Mouse (Mus musculus) heart, postnatal 36 days (tissue): Measurements from ENCODE around the gene Uhrf1bp1l. TPM values are rescaled to one million over a fixed set of nuclear protein-coding genes. Genes with fewer than 3 reads are reported as not detected.
A peak's percentile ranks its signal among the peaks of the same experiment; 100 is the strongest.

Experiments
- DNase-seq, 2 experiments: peaks; one replicate each; pipeline ENCODE4 v3.0.0; 2021 to 2022
- intact Hi-C: fragments of 180-260 bp; cut with DNase I; formaldehyde crosslinking; loops from one replicate; pipeline ENCODE4 v1.15.1; 2025
- total RNA-seq, 2 experiments: library from RNA; stranded (reverse); gene quantifications; 2 replicates each; pipeline ENCODE4 v1.2.3; 2021

The Uhrf1bp1l gene
- total RNA-seq, 2 experiments from 2014 or later = 23.5 to 25.4 TPM

DNA sequence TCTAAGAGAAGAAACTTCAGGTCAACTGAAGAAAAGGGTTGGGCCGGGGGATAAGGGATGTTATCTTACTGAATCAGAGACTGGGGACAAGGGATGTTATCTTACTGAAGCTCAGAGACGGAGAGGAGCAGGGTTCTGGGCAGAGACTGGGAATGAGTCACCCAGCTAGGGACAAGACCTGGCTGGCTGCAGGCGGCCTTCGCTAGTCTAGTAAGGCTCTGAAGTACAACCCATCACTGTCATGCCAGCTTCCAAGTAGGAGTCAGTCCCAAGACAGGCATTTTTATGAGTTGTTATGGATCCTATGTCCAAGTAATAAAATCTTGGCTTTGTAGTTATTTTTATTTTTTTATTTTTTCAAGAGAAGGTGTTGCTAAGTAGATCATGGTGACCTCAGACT is 1.5 kb upstream of the Uhrf1bp1l start:
- intact Hi-C loops = no loop called here
- no peak for DNase-seq

DNA sequence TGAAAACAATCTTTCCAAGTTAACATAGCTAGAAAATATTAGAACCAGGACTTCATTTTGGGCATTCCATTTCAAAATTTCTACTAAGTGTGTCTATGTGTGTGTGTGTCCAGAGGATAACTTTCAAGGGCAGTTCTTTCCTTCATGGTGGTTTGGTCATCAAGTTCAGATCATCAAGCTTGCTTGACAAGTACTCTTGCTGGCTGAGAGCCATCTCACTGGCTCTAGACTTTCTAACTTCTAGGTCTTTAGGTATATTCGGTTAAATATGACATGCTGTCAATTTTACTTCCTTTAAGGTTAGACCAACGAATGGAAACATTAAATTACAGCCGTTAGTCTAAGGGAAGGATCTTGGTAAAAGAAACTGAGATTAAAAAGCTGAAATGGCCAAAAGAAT is 450 bp upstream of the Uhrf1bp1l start:
- intact Hi-C loops = no loop called here
- no peak for DNase-seq

DNA sequence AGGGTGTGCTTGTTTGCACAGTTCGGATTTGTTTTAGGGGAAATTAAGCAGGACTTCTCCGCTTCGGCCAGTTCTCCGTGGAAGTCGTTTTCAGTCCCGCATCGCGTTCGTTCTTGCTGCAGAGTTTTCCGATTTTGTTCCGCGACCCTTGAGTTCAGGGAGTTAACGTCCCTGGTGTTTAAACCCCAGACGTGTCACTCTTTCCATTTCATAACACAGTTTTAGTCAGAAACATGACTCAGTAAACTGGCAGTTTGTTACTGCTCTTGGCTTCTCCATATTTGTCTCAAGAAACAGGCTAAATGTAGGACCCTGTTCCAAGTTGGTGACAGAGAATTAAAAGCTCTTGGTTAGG is 852 bp downstream of the Uhrf1bp1l start:
- DNase-seq = no peak
- intact Hi-C loops = no loop called here

DNA sequence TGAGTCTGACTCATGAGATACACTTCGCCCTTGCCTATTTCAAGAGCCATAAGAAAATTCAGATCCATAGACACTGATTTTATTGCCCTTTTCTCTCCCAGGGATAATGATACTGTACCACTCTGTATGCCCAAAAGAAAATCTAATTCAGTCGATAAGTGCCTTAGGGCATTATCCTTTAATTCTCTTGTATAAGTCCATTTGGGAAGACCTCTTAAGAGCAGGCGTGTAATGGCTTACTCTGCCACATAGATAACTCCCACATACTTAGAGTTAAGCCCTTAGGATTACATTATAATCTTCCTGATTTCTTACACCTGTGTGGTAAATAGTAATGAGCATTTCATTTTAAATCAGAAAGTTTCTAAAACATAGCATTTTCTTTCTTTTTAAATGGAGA is 1.8 kb downstream of the Uhrf1bp1l start:
- DNase-seq = no peak
- intact Hi-C loops = no loop called here

DNA sequence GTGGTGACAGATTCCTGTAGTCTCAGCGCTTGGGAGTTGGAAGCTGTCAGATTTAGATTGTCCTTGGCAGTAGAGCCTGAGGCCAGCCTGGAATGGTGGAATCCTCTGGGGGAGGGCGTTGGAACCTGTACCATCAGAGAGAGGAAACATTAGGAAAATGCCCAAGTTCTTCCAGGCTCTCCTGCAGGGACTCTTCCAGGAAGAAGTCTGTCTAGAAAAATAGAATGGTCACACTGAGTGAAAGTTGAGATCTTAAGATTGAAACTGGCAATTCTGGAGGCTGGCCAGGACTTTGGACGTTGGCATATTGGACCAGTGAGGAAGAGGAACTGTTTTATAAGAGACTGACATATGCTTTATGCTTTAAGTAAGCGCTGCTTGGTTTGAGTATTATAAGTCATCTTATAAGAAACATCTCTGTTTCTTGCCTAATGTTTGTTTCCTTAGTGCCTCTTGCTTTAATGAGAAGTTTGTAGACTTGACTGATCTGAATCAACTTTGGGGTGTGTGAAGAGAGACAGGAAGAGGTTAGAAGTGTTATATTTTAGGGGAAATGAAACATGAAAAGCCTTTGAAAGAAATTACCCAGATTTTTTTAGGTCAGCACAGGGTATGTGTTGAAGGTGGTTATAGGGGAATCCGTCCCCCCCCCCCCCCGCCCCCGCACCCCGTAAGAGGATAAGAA is 2.6 kb downstream of the Uhrf1bp1l start:
- DNase-seq = no peak
- intact Hi-C loops = no loop called here

DNA sequence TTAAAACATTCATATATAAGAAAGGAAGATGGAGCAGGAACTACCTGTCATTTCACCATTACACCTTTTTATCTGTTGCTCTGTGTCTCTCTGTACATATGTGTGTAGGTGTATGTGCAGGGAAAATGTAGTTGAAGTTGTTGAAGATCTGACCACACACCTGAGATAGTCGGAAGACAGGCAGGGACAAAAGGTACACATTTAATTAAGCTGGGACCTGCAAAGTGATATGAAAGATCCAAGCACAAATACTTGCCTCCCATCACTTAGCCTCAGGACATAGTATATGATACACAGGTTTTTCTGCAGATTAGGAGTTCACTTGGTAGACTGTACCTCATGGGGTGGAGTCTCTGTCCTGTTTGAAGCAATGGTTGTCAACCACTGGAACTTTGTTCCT is 3.1 kb downstream of the Uhrf1bp1l start:
- DNase-seq = no peak
- intact Hi-C loops = no loop called here

DNA sequence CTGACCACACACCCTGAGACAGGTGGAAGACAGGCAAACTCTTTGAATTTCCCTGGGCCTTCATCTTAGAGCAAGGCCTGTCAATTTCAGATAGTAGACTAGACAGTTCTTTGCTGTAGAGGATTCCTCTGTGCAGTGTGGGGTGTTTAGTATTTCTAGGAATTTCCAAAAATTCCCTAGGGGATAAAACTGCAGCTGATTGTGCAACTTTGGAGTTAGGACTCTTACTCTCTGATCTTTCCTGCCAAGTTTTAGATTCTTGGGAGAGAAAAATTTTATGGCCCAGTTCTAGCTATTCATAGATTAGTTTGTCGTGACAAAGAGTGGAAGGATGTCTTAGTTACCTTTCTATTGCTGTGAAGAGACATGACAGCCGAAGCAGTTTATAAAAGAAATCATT is 3.8 kb downstream of the Uhrf1bp1l start:
- intact Hi-C loops = no loop called here
- no peak for DNase-seq

DNA sequence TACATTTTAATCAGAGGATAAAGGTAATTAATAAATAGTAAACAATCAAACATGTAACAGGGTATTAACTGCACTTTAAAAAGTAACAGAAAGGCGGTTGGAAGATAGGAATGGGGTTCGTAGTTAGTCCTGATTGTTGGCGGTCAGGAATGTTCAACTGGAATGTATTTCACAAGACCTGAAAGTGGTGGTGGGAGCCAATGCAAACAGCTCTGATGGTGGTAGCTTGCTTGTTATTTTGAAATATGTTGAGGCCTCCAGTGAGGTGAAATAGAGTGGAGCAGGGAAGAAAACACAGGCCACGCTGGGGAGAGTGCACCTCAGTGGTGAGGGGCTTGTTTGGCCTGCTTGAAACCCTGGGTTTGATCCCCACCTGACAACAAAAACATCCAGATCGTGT is 6.3 kb downstream of the Uhrf1bp1l start:
- intact Hi-C loops = no loop called here
- no peak for DNase-seq

DNA sequence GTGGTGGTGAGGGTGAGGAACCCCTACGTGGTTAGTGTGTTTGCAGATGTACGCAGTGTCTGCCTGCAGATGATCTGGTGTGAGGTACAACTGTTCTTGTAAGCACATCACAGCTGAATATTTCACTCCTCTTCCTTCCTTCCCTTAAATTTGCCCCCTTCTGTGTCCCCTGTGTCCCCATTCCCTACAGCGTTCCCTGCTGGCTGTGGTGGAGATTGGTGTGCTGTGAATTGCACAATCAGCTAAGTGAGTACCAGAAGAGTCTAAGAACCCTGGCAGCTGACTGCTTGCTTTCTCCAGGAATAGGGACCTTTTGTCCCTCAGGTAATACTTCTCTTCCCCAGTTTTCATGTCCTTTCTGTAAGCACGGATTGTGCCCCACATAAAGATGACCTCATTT is 10.4 kb downstream of the Uhrf1bp1l start:
- intact Hi-C loops = no loop called here
- no peak for DNase-seq

DNA sequence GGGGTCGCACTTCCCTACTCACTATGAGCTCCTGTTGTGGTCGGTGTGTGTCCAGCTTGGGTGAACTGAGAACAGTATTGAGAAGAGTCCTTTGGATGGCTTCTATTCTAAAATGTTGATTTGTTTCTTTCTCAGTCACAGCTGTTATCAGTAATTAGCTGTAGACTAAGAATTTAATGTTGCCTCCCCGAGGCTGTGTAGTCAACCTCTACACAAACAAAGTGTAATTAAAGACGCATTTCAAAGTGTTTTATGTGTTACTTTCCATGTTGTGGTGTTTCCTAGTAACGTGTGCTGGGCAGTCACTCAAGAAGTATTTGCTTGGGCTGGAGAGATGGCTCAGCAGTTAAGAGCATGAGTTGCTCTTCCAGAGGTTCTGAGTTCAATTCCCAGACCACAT is 16.0 kb downstream of the Uhrf1bp1l start:
- no peak for DNase-seq
- intact Hi-C loops = no loop called here

DNA sequence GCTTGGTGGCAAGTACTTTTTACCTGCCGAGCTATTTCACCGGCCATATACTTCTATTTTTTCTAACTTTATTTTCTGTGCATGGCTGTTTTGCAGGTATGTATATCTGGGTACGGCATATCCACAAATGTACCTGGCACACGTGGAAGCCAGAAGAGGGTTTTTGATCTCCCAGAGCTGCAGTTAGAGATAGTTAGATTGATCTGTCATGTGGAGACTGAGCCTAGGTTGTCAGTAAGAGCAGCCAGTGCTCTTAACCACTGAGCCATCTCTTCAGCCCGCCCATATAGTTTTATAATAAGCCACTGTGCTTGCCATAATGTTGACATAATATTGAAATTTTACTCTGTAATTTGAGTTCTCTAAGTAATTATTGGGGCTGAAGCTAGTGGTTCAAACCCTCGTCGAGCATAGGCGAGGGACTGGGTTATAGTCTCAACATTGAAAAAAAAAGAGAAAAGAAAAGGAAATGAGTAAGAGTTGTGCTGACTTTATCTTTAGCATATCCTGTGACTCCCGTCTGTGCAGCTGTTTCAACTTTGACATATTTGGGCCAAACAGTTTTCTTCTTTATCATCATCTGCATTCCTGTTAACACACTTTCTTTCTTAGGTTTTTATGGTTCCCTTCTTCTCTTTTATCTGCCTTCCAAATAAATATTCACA is 19.8 kb downstream of the Uhrf1bp1l start:
- no peak for DNase-seq
- intact Hi-C loops = no loop called here

DNA sequence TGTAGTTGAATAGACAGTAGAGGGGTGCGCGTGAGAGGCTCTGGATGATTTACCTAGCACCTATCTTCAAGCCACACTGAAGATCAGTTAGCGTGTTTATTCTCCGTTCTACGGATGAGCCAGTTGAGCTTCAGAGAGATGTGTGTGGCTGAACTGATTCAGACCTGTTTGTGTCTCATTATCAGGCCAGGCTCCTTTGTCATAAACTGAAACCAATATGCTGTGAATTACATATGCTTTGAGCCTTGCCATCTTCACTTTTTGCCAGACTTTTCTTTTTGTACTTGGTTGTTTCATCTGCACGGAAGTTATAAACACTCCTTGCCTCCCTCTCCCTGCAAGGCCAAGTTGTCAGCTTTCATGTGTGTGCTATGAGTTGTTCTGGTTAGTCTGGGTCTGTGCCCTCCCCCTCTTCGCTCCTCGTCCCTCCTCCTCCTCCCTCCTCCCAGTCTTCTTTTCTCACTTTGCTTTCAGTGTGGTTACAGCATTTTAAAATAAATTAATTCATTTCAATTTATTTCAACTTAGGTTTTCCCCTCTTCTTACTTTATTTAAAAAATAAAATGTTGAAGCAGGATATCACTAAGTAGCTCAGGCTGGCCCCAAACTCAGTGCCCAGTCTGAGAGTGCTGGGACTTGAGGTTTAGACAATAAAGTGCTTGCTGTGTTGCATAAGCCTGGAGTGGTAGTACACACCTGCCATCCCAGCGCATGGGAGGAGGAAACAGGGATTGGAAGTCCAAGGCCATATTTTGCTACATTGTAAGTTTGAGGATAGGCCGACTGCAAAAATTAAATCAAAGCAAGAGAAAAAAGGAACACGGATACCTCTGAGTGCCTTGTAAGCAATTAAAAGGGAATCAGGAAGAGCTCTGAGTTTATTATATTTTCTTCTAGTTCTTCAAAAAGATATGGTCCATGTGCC is 21.3 kb downstream of the Uhrf1bp1l start:
- intact Hi-C loops = loop anchor here (2.0 kb wide), 1 partner anchor 13 kb away; no protein-coding TSS in a partner anchor
- no peak for DNase-seq

DNA sequence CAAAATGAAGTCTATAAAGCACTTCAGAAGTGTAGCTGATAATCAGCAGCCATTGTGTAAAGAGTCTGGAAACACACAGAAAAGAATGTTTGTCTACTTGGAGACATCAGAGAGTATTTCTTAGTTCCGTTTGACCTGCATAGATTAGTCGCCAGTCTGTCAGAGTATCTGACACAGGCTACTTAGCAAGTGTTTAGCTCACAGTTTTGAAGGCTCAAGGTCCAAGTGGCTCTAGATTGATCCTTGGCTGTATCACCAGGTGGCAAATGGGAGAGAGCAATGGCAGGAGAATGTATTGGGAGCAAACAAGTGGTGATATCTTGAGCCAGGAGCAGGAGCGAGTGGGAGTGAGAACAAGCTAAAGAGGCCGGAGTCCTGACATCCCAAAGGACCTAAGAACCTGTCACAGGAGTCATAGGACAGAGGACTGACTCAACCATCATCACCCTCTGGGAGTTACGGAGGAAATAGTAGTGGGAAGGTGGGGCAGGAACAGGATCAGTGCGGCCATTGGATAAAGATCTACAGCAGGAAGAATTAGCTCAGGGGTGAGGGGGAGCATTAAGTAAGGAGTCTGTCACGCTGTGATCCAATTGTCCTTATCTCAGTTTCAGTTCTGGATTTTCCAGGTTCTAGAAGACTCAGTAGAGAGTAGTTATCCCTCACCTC is 23.7 kb downstream of the Uhrf1bp1l start:
- DNase-seq = no peak
- intact Hi-C loops = no loop called here

DNA sequence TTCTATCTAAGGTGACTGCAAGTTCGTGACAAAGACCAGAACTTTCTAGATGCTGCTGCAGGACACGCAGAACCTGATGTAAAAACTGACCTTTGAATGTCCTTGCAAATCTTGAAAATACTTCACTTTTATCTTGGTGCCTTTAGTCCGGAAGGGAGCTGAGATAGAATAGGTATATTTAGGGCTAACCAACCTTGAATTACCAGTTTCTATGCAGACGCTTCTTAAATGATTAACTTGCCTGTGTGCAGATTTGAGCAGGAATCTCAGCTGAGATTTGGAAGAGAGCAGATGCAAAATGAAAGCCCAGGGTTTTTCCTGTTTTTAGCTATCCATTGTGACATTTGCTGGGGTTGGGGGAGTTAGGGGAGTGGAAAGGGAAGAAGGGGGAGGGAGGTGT is 24.3 kb downstream of the Uhrf1bp1l start:
- DNase-seq = no peak
- intact Hi-C loops = no loop called here

DNA sequence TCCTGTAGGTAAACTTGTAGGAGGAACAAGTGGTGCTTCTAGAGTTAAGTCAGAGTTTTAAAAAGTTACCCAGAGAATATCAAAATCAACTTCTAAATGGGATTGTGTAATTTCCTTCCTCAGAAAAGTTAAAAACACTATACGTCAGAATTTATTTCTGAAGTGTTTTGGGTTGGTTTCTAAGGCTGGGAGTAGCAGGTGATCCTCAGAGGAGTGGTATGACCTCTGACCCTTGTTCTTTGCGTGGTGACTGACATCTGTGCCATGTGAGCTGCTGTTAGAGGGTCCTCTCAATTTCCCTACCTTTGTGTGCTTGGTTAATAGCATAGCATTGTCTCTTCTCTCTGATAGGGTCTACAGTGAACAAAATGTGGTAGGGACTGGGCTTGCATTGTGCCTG is 27.1 kb downstream of the Uhrf1bp1l start:
- no peak for DNase-seq
- intact Hi-C loops = no loop called here

DNA sequence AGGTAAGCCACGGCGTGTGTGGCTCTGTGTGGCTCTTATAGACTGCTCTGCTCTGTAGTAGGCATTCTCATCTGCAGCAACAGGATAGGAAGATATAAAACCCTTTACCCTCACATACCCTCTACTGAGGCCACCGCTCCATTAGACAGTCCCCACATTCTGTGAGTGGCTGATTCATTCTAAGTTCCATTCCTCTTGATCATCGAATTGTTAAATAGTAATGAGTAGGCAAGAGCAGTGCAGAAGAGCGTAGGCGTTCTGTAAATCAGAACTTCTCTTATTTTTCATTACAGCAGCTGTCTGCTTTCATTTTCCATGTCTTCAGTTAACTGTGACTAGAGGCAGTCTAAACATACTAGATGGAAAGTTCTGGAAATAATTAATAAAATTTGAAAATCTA is 31.2 kb downstream of the Uhrf1bp1l start:
- intact Hi-C loops = no loop called here
- DNase-seq = no peak

DNA sequence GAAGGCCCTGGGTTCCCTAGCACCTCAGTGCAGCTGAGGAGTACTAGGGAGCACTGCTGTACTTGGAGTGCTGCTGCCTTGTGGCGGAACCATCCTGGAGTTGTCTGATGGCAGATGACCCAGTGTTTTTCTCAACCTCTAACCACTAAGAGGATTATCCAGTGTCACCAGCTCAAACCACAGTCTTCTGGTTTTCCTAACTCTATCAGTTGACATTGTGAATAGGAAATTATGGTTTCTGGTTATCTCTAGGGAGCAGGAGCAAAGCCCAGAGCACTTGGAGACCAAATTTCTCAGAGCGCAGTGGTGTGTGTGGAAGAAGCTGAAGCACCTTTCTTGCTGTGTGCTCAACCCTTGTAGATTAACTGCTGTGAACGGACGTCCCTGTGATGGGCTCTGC is 47.1 kb downstream of the Uhrf1bp1l start:
- DNase-seq = no peak
- intact Hi-C loops = no loop called here

DNA sequence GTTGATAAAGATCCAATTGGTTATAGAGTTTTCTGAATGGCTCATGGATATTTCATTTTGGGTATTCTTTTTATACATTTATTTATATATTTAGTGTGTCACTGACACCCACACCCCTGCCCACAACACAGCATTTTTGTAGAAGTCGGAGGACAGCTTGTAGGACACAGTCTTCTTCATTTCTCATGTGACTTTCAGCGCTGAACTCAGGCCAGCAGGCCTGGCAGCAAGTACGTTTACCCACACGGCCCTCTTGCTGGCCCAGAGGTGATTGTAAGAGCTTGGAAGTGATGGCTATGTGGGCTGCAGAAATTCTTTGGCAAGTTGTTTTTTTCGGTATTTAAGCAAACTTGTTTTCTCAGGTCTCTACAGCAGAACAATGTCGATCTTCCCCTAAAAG is 49.3 kb downstream of the Uhrf1bp1l start:
- intact Hi-C loops = no loop called here
- DNase-seq = peak; percentile 34 to 38

DNA sequence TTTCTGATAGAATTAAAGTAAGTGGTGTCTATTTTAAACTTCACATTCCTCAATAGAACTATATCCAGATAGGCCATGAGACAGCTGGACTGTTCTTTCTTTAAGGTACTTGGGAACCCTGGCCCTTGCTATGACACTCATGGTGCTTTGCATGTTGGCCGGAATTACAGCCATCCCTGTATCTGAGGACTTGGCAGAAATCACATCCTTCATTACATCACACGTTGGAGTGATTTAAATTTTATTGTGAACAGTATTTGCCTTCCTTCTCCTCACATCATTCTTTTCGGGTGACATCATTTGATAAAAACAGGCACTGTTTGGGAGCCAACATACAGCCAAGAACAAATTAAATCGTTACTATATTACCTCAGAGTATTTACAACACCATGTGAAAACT is 74.4 kb downstream of the Uhrf1bp1l start:
- no peak for DNase-seq
- intact Hi-C loops = no loop called here

DNA sequence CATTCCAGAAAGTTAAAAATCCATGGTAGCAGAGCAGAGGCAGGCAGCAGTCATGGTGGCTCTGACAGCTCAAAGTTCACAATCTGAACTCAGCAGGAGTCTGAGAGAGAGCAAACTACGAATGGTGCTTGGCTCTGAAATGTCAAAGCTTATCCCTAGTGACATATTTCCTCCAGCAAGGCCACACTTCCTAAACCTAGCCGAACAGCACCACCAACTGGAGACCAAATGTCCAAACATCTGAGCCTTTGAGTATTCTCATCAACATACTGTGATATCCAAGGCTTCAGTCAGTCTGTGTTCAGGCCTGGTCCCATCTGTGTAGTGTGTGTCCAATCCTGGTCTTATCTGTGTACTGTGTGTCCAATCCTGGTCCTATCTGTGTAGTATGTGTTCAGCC is 79.1 kb downstream of the Uhrf1bp1l start:
- peak; percentile 6 to 17 for DNase-seq

DNA sequence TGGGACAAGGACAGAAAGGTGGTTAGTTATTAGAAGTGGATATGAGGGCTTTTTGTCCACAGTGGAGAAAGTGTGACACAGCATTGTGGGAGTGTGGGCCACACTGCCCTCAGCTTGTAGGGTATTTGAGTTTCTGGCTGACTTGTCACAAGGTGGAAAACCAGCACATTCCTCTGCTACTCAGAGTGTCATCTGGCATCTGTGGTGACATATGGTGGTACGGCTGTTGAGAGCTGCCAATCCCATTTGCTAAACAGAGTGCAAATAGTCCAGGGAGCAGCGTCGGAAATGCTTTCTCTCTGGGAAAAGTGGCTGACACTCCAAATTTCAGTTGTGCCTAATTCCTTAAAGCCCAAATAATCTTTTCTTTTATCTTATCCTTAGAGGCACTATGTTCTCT is 82.1 kb downstream of the Uhrf1bp1l start:
- DNase-seq = no peak
- intact Hi-C loops = no loop called here

More for the DNA sequence above, 79.1 kb downstream of the Uhrf1bp1l start:
- intact Hi-C loops = loop anchor here (5.0 kb wide), 3 partner anchors 92 to 362 kb away; partner anchors contain the start of gene Actr6
